Mouse (Mus musculus) kidney, adult 2 months (tissue): ENCODE measurements around the gene Ccdc3.

ENCODE experiments used
- CTCF ChIP-seq: fragments of 200-500 bp; conservative IDR thresholded peaks from 2 replicates; pipeline ENCODE4 v1.5.1; 2011; ENCODE audit warnings: low read depth, mild to moderate bottlenecking, control low read depth, low read length, moderate library complexity, mixed read lengths; ENCODE audit not compliant: insufficient read depth, insufficient read length
- POLR2A ChIP-seq: fragments of 200-500 bp; IDR thresholded peaks from one replicate; pipeline ENCODE4 v1.6.1; 2011; ENCODE audit warnings: low read depth, low read length, control low read depth

GRCm38 (mm10) chr2:5258250-5258649, 120.7 kb downstream of the Ccdc3 start:
- TF ChIP-seq CTCF = no peak
- TF ChIP-seq POLR2A = no peak
